ENCODE assay signal across 8 mouse cellular contexts in the genomic region with DNA sequence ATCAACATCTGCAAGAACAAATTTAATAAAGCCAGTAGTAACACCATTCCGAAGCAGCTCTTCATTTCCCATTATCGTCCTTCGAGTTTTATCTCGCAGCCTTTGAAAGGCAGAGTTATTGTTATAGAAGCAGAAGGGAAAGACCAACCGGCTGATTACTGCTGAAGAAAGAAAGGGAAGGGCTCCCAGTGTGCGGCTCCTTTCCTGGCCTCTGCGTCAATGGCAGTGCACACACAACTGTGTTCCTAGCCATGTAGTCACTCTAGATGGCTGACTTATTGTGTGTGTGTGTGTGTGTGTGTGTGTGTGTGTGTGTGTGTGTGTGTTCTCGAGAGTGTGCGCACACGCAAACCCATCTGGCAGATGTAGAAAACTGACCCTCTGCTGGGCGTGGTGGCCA. TPM values are rescaled to one million over a fixed set of nuclear protein-coding genes. Genes with fewer than 3 reads are reported as not detected.
A peak's percentile ranks its signal among the peaks of the same experiment; 100 is the strongest.
DNase-seq lines count a peak whose midpoint lies in the region; ATAC-seq and TF ChIP-seq lines count a peak whose summit lies in the region.

No protein-coding gene starts in this region.

- H3K27me3 ChIP-seq in lung, embryonic 14.5 days (ENCODE audit: insufficient read depth, low read length) = 0 out of 2 replicates have a peak, but pooled peaks cover 5% of the 10 kb centered on the region
- H3K27me3 ChIP-seq in forebrain, embryonic 12.5 days = peaks cover 31% of the 10 kb centered on the region
- peaks cover 17% of the 10 kb centered on the region for H3K27me3 ChIP-seq in limb, embryonic 12.5 days
- peaks cover 14% of the 10 kb centered on the region for H3K27me3 ChIP-seq in neural tube, embryonic 15.5 days (replicated peaks)

- 37% methylated on average over 11 of the region's 11 CpGs for WGBS in lung, embryonic 14.5 days
- 41% methylated on average over 11 of the region's 11 CpGs for WGBS in forebrain, embryonic 12.5 days
- WGBS in limb, embryonic 12.5 days = 48% methylated on average over 11 of the region's 11 CpGs
- 42% methylated on average over 11 of the region's 11 CpGs for WGBS in neural tube, embryonic 15.5 days

- no peaks in the 10 kb centered on the region for H3K9me3 ChIP-seq in lung, embryonic 14.5 days (ENCODE audit: low read depth, low read length)
- no peaks in the 10 kb centered on the region for H3K9me3 ChIP-seq in forebrain, embryonic 12.5 days
- H3K9me3 ChIP-seq in limb, embryonic 12.5 days = no peaks in the 10 kb centered on the region
- no peaks in the 10 kb centered on the region for H3K9me3 ChIP-seq in neural tube, embryonic 15.5 days (replicated peaks)

- TF ChIP-seq CTCF in lung, embryonic 14.5 days (IDR thresholded peaks at IDR 0.05; ENCODE audit: low read depth) = no peak

- peak overlapping the region; percentile 42 for H3K9ac ChIP-seq in lung, embryonic 14.5 days
- peak overlapping the region; percentile 39; the same call in 1 of the 2 replicates for H3K9ac ChIP-seq in forebrain, embryonic 12.5 days
- peak overlapping the region; percentile 38; the same call in 1 of the 2 replicates for H3K9ac ChIP-seq in limb, embryonic 12.5 days (replicated peaks)
- H3K9ac ChIP-seq in neural tube, embryonic 15.5 days (replicated peaks) = no peak overlapping the region; the same call in 1 of the 2 replicates

- peak overlapping the region; percentile 18 for H3K4me3 ChIP-seq in lung, embryonic 14.5 days (ENCODE audit: low read depth, low read length)
- H3K4me3 ChIP-seq in forebrain, embryonic 12.5 days (replicated peaks) = peak overlapping the region; percentile 15; the same call in 1 of the 2 replicates
- H3K4me3 ChIP-seq in limb, embryonic 12.5 days (replicated peaks) = peak overlapping the region; percentile 21; the same call in 1 of the 2 replicates
- no peak overlapping the region for H3K4me3 ChIP-seq in neural tube, embryonic 15.5 days (replicated peaks)

- H3K4me1 ChIP-seq in lung, embryonic 14.5 days (ENCODE audit: insufficient read depth) = peaks cover 7% of the 10 kb centered on the region
- peaks cover 18% of the 10 kb centered on the region for H3K4me1 ChIP-seq in forebrain, embryonic 12.5 days
- peaks cover 24% of the 10 kb centered on the region for H3K4me1 ChIP-seq in limb, embryonic 12.5 days (replicated peaks)
- H3K4me1 ChIP-seq in neural tube, embryonic 15.5 days = peaks cover 18% of the 10 kb centered on the region

- intact Hi-C loops in left cerebral cortex, postnatal 36 days (cut with DNase I) = no loop called here

- DNase-seq in lung, embryonic 14.5 days = no peak
- no peak for DNase-seq in lung, postnatal 14 days
- no peak for DNase-seq in B cell, adult 2 months
- DNase-seq in left cerebral cortex, postnatal 36 days (ENCODE audit: low spot score in 2 of 2) = no peak
- no peak for DNase-seq in right cerebral cortex, postnatal 25 days

- peak overlapping the region; percentile 89 for H3K27ac ChIP-seq in lung, embryonic 14.5 days (ENCODE audit: low read depth)
- peak overlapping the region; percentile 33 for H3K27ac ChIP-seq in forebrain, embryonic 12.5 days
- H3K27ac ChIP-seq in limb, embryonic 12.5 days = peak overlapping the region; percentile 46
- peak overlapping the region; percentile 82 for H3K27ac ChIP-seq in neural tube, embryonic 15.5 days (replicated peaks)

- no peaks in the 10 kb centered on the region for H3K36me3 ChIP-seq in lung, embryonic 14.5 days (ENCODE audit: insufficient read depth)
- H3K36me3 ChIP-seq in forebrain, embryonic 12.5 days (replicated peaks) = no peaks in the 10 kb centered on the region
- no peaks in the 10 kb centered on the region for H3K36me3 ChIP-seq in limb, embryonic 12.5 days
- H3K36me3 ChIP-seq in neural tube, embryonic 15.5 days = no peaks in the 10 kb centered on the region

- peak; percentile 16; the same call in 1 of the 2 replicates for ATAC-seq in lung, embryonic 14.5 days (ENCODE audit: insufficient read depth)
- no peak for ATAC-seq in forebrain, embryonic 12.5 days (ENCODE audit: low FRiP score)
- ATAC-seq in limb, embryonic 12.5 days (ENCODE audit: insufficient number of reproducible peaks, insufficient read depth, low FRiP score, low TSS enrichment, low read depth) = no peak
- peak; percentile 58; the same call in 1 of the 2 replicates for ATAC-seq in neural tube, embryonic 15.5 days (ENCODE audit: low FRiP score)

- peak overlapping the region; percentile 59 for H3K4me2 ChIP-seq in lung, embryonic 14.5 days
- H3K4me2 ChIP-seq in forebrain, embryonic 12.5 days = peak overlapping the region; percentile 48
- peak overlapping the region; percentile 51 for H3K4me2 ChIP-seq in limb, embryonic 12.5 days
- peak overlapping the region; percentile 49 for H3K4me2 ChIP-seq in neural tube, embryonic 15.5 days

RNA-seq across cellular contexts. Expression of a gene that starts 4.7 kb away (rescaled TPM):
- 17.4 and 18.1 TPM in 2 replicates for polyA plus RNA-seq in lung, embryonic 14.5 days (2014; fragmentation: Nextera tagmentation; extraction: Ambion mirVana)
- 0.60 and 1.1 TPM in 2 replicates for polyA plus RNA-seq in forebrain, embryonic 12.5 days (2016; fragmentation: Nextera tagmentation; extraction: Ambion mirVana)
- 6.0 and 6.4 TPM in 2 replicates for polyA plus RNA-seq in limb, embryonic 12.5 days (2016; fragmentation: Nextera tagmentation; extraction: Ambion mirVana)
- polyA plus RNA-seq in neural tube, embryonic 15.5 days (2015; fragmentation: Nextera tagmentation; extraction: Ambion mirVana) = 2.0 and 10.0 TPM in 2 replicates
- total RNA-seq in left cerebral cortex, postnatal 36 days (2021) = under 1 TPM; 0.74 to 0.75 TPM

RNA-seq across cellular contexts. Expression of a gene that starts 45.7 kb away (rescaled TPM):
- polyA plus RNA-seq in lung, embryonic 14.5 days (2014; fragmentation: Nextera tagmentation; extraction: Ambion mirVana) = 24.5 and 27.8 TPM in 2 replicates
- polyA plus RNA-seq in forebrain, embryonic 12.5 days (2016; fragmentation: Nextera tagmentation; extraction: Ambion mirVana) = 7.6 and 10.1 TPM in 2 replicates
- 16.7 and 20.7 TPM in 2 replicates for polyA plus RNA-seq in limb, embryonic 12.5 days (2016; fragmentation: Nextera tagmentation; extraction: Ambion mirVana)
- polyA plus RNA-seq in neural tube, embryonic 15.5 days (2015; fragmentation: Nextera tagmentation; extraction: Ambion mirVana) = 29.3 and 33.6 TPM in 2 replicates
- 10 to 100 TPM; 11.8 to 12.0 TPM for total RNA-seq in left cerebral cortex, postnatal 36 days (2021)

Comparison
In these comparisons a context has a peak if more than half of its experiments do, and no peak if none do; other contexts are left out.
1. ATAC-seq: peak in lung, embryonic 14.5 days (single experiment) and neural tube, embryonic 15.5 days (single experiment); none in forebrain, embryonic 12.5 days (single experiment) and limb, embryonic 12.5 days (single experiment).
2. H3K27ac ChIP-seq: peak in every context shown above with its lines; median percentile 89 in lung, embryonic 14.5 days; 82 in neural tube, embryonic 15.5 days; 46 in limb, embryonic 12.5 days; 33 in forebrain, embryonic 12.5 days.
3. Peak in every context shown above with its lines, with median percentiles within 50 percentile points of each other: H3K4me2 ChIP-seq.